Mouse (Mus musculus) layer of hippocampus, adult 8-10 months (tissue): Measurements from ENCODE around the gene Mgst2. TPM values are rescaled to one million over a fixed set of nuclear protein-coding genes. Genes with fewer than 3 reads are reported as not detected.

ENCODE experiments used
- DNase-seq, 2 experiments: peaks; one replicate each; pipeline ENCODE4 v3.0.0; 2022; ENCODE audit warnings: low spot score in 2 of 2
- total RNA-seq, 4 experiments: library from RNA; stranded (reverse); gene quantifications; 2 replicates each; pipeline ENCODE4 v1.2.4; 2022

Gene Mgst2
- total RNA-seq, 4 experiments from 2014 or later: 0.61 to 1.4 TPM; not detected in 2

DNA sequence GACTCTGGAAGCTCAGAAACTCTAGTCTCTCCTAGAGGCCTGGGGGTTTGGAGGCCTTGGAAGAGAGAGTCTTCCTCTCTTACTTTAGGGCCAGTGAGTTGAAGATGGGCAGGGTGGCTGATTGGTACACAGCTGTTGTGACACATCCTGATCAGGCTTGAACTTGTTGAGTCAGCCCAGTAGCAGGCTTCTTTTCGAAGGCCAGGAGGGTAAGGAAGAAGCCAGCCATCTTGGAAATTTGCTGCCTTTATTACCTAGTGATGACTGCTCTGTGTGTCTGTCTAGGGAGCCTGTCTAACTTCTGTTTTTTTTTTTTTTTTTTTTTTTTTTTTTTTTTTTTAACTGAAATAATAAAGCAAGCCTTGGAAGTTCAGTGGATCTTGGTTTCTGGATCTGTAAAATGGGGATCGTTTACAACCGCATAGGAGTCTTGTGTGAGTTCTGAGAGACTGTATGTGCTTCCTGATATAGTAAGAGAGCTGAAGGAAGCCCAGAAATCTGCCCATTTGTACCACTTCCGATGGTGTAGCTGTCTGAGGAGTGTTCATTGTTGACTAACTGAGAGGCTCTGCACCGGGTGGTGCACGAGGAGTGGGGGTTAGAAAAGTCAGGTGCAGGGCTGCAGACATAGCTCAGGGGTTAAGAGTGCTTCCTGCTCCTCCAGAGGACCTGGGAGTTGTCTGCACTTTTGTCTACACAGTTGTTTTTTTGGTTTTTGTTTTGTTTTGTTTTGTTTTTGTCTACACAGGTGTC lies 5.7 kb upstream of the Mgst2 start:
- DNase-seq: no peak

DNA sequence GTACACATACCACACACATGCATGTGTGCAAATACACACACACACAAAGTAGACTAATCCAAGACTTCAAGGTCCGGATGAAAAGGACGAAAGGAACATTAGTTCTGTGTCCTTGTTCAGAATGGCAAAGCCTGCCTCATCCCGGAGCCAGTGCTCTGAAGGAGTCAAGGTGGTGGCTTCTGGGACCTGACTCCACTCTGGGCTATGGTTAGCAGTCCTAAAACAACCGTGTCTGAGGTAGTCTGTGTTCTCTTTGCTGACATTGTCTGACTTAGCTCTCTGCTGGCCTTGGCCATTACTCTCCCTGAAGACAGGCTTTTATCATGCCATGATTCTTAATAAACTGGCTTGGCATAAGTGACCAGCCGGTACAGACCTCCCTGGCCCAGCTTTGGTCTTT lies 745 bp upstream of the Mgst2 start:
- DNase-seq: no peak

DNA sequence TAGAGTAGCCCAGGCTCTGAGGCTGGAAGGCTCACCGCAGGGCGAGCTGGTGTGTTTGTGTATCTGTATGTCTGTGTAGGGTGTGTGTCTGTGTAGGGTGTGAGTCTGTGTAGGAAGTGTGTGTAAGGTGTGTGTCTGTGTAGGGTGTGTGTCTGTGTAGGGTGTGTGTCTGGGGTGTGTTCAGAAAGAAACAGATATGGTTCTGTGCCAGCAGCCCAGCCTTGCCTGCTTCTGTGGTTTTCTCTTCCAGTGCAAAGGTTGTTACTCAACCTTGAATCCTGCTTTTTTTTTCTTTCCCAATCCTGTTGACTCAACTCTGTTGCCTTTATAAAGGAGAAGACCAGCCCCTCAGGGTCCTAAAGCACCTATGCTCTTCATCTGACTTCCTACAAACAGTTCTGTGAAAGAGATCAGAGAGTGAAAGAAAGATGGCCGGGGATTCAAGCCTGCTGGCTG lies 689 bp downstream of the Mgst2 start:
- no peak for DNase-seq

DNA sequence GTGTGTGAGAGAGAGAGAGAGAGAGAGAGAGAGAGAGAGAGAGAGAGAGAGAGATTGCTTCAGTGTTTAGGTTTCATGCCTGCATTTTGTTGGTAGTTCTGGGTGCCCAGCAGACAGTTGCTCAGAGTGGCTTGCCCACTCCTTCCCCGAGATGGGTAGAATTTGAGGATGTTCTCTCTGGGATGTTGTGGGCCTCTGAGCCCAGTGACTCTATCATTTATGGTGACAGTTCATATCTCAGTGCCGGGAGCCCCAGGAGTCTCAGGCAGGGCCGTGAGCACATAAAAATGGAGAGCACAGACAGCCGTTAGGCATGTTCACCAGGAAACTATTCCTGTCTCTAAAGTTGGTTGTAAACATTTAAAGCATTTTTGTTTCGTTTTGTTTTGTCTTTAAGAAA lies 1.2 kb downstream of the Mgst2 start:
- no peak for DNase-seq

DNA sequence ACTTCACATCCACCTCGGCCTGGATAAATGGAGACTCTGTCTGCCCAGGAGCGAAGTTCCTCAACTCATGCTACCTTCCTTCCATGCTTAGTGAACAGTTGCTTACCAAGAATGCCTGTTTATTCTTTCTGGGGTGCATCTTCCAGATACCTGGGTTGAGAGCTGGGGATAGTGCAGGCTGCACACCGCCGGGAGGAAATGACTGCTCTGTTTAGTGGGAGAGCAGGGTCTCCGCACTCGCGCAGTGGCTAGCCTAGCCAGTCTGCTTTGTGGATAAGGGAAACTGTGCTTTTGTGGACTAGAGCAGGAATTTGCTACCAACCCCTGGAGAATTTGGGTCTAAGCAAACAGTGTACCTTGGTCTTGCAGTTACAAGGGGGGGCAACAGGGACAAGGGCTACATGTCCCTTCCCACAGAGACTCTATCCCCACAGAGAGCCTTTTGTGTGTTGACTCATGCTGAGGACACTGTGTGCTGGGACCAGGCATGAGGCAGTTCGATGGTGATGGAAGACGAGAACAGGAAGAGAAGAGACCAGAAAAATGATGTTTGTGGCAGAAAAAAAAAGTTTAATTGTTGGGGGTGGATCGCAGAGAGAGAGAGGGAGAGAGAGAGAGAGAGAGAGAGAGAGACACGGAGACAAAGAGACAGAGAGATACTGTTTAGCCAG lies 1.9 kb downstream of the Mgst2 start:
- DNase-seq: no peak

DNA sequence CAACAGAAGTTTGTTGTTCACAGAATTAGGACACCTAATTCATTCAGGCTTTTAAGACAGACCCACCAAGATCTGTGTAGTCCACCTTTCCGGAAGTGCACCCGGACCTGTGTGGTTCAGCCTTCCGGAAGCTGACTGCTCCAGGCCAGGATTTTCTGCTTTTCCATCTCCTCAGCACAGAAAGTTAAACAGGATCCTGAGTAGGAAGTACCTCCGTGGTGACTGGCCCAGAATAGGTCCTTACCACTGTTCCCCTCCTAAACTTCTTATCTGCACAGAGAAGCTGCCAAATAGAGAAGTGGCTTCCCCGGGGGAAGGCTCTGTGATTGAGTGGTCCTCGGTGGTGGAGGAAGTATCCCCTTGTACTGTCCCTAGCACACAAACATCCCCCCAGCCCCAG lies 2.4 kb downstream of the Mgst2 start:
- DNase-seq: no peak

DNA sequence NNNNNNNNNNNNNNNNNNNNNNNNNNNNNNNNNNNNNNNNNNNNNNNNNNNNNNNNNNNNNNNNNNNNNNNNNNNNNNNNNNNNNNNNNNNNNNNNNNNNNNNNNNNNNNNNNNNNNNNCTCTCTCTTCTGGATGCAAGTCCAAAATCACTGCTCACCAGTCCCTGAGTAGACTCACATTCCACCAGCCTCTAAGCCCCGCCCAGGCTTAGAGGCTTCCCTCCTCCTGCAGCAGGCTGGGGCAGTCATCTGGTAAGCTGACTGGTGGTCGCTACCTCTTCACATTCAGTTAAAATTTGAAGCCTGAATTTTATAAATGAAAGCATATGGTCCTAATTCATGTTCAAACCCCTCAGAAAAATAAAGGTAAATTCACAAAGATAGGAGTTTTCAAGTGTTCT lies 8.4 kb downstream of the Mgst2 start:
- no peak for DNase-seq

DNA sequence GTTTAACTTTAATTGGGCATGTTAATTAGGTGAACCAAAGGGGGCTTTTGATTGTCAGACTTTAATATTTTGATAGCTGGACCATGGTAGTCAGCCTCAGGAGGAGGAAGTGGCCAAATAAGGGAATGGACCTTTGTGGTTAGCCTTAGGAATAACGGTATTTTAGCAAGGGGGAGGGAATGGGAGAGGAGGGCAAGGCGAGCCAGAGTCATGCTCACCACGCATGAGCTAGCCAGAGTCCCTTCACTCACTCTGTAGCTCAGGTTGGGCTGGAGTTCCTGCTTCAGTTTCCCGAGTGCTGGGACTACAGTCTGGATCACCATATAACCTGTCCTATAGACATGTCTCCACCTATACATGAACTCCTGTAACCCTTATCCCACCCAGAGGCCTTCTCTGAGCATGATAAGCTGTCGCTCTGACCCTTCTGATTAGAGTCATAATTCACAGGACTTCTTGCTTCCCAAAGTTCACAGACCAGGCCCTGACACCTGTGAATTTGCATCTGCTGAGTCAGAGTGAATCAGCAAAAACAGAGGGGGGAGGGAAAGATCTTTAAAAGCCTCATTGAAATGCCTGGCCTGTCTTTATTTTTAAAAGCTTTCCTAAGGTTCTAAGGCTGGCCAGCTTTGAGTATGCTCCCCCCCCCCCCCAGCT lies 10.4 kb downstream of the Mgst2 start:
- DNase-seq: no peak

DNA sequence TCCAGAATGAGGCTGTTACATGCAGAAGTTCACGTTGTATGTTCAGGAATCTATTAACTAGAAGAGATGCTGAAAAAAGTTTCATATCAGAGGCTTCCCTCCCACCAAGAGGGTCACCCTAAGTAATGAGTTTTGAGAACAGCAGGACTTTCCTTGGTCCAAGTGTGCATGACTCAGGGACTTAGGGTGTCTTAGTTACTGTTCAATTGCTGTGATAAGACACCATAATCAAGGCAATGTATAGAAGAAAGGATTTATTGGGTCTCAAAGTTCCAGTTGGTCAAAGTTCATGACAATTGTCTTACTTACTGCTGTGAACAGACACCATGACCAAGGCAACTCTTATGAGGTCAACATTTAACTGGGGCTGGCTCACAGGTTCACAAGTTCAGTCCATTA lies 10.9 kb downstream of the Mgst2 start:
- no peak for DNase-seq

DNA sequence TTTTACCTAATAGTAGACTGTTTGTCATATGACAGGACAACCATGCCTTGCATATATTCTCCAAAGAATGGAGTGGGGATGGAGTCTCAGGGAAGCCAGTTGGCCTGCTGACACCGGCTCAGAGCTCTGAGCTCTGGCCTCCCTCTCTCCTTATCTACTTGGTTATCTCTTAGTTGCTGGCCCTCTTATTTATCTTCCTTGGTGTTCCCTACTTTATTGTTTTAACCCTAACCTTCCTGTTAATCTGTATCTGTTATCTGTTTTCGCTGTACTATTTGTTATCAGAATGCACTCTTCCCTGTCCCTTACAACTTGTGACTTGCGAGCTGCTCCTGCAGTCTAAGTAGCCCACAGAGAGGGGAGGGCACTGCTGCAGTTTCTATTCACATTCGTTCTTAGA lies 12.5 kb downstream of the Mgst2 start:
- no peak for DNase-seq

DNA sequence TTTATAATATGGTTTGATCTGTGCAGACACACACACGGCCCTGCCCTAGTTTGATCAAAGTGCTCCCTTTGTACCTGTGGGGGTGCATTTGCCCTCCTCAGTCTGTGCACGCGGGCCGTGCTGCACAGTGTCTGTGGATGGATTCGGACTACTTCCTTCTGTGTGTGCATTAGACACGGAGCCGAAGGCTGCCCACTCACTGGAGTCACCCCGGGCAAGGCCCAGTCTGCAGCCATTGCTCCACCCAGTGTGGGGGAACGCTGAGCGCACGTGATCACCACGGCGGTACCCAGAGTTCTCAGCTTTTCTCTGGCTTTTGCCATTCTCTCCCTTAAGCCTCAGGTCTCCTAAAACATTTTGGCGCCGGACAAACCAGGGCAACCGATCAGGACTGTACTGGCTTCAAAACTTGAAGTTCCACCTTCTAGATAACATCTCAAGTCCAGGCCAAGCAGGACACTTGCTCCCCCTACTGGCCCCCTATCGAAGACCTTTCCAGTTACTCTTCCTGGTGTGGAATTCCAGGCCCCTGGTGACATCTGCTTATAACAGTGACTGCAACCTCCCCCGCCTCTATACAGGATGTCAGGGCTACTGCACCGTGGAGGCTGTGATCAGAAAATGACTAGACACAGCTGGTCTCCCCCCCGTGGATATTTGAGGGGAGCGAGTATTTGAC lies 13.4 kb downstream of the Mgst2 start:
- peak in 1 of 2 experiments; percentile 24 for DNase-seq

DNA sequence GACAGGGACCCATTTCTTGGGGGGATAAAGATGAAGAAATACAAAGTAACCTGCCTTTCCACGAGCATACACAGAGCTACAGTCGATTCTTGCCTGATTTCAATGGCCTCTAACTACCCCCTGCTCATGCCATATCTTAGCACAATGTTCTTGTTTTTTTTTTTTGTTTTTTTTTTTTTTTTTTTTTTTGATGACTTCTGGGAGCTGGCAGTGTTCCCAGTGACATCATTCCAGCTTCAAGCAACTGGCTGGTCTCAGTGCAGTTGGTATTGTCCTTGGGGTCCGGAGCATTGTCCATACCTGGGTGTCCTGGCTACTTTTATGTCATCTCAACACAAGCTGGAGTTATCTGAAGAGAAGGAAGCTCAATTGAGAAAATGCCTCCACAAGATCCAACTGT lies 14.8 kb downstream of the Mgst2 start:
- DNase-seq: no peak

DNA sequence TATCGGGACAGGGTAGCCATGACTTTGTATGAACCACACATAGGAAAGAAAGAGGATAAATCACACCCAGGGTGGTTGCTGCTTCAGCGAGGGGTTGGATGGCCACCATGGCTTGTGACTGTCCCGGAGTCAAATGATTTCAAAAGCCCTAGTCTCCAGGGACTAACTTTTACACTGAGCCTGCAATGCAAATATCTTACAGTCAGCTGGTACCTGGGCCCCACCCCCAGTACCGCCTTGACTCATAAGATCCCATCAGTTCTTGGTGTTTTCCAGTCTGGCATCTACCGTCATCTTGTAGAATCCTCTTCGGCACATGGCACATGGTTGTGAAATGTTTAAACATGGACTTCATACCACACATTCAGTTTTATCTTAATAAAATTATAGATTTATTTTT lies 25.4 kb downstream of the Mgst2 start:
- DNase-seq: no peak

DNA sequence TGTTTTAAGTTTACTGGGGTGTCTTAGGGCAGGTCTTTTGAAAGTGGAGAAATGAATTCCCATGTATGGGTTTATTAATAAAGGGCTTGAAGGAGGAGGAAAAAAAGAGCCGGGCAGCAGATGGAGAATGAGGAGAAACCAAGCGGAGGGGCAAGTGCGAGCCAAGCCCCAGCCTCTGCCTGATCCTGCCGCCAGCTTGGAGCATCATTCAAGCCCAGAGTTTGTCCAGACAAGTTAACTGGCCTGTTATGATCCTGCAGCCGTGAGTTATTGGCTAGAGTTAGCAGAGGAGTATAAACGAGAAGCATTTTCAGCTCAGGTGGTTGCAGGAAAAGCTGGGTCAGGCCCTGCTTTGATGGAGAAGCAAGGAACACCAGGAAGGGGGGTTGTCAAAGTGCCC lies 26.2 kb downstream of the Mgst2 start:
- no peak for DNase-seq

DNA sequence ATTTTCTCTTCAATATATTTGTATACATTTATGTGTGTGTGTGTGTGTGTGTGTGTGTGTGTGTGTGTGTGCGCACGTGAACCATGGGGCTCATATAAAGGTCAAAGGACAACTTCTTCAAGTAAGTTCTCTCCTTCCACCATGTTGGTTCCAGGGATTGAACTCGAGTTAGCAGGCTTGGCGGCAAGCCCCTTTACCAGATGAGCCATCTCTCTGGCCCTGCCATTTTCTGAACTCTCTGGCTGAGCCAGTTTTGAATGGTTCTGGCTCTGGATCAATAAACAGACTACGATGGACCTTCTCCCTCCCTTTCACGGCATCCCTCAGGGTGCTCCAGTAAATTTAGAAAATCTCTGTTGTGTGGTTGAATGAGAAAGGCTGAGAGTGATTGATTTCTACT lies 26.6 kb downstream of the Mgst2 start:
- DNase-seq: no peak

DNA sequence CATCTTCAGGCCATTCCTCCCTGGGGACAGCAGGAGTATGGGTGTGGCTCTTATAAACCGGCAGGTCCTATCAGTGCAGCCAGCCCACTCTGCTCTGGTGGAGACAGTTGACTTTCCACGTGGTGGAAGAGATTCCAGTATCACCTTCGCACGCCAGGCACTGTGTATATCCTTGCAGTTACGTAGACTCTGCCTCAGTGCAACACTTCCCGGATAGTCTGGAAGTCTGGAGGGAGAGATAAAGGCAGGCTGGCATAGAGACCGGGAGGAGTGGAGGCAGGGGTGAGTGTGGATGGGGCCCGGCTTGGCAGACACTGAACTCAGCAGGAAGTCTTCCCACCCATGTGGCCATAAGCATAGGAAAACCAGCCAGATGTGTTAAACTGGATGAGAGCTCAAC lies 28.6 kb downstream of the Mgst2 start:
- DNase-seq: no peak

DNA sequence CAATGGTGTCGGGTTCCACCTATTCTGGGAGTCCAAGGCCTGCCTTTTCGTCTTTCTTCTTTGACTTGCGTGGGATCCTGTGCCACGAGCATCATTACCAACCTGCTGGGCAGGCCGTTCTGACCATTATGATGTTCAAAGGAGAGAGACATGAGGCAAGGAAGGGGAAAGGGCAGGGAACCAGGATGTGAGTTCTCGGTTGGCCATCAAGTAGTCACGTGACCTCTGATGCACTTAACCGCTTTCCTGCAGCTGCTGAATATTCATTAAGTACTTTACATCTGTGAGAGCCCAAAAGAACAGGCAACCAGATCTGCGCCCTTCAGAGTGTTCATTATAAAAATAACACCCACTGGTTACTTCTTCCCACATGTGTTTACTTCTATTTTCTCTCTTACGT lies 33.0 kb downstream of the Mgst2 start:
- DNase-seq: no peak

DNA sequence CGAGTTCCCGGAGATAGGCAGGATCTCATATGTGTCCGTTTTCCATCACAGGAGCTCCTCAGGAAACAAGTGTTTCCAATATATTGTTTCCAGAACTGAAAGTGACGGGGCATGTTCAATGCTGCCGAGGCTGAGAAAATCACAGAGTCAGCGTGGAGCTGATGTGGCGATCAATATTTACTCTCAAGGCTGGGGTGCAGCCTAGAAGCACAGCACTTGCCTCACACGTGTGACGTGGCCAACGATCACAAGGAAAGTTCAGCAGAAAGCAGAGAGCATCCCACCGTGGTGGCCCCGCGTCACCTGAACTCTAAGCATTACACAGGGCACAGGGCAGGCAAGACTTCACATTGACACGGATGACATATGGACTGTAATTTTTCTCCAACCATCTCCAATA lies 34.4 kb downstream of the Mgst2 start:
- DNase-seq: no peak

DNA sequence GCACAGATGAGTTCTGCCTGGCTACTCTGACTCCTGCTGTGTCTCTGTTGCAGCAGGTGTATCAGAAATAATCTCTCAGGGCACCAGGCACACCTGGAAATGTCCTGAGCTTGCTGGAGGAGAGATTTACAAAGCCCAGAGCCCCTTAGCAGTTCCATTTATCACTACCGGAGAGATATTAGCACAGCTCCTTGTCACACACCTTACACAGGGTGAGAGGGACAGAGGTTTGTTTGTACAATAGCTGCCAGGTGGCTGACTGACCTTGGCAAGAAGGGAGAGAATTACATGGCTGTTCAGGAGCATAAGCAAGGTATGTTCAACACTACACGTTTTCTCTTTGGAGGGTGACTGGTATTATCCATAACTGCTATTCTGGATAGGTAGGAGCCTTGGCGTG lies 35.6 kb downstream of the Mgst2 start:
- no peak for DNase-seq

DNA sequence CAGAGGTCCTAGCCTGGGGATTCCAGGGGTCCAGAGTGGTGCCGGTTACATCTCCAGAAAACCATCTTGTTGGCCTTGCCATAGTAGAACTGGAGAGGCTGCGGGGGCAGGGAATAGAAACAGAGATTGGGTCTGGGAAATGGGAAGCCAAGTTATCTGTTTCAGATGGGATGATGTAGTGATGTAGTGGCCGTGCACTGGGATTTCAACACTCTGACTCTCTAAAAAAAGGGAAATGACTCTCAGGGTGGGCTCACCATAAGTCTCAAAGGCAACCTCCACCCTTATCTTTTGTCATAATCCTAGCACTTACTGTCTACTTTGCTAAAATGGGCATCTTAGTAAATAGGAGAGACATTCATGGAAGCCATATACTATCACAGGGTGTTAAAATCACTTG lies 37.8 kb downstream of the Mgst2 start:
- no peak for DNase-seq

DNA sequence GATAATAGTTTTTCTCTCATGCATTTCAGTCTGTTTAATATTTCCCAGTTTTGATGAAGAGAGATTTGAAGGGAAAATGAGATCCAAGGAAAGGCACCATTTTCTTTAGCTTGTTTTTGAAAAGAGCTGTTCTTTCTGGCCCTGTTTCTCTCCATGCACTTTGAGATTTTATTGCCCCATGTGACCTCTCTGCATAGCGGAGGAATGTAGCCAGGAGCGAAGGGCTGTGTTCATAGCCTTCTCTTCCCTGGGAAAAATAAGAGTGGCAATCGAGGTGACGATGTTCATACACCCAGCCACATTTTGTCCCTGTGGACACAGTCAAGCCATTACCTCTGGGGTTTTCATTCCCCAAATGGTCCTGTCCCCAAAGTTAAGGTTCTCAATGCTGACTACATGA lies 40.0 kb downstream of the Mgst2 start:
- no peak for DNase-seq

DNA sequence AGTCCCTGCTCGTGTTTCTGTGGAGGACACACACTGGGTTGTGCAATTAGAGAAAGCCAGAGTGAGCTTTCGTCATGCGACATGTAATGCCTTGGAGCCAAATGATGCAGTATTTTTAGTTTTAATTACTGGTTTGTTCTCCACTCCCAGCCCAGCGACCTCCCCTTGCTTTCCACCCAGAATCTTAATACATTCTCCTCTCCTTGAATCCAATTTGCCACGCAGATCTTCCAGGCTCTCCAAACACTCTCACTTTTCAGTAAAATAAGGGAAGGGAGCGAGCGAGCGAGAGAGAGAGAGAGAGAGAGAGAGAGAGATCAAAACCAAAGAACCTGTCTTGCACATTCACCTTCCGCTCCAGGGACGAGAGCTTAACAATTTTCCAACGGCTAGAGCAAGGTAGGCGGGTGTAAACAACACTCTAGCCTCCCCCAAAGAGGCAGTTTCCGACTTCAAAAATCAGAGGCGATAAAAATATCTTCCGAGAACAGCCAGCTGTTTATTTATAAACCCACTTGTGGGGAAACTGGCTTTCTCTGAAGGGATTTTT lies 40.6 kb downstream of the Mgst2 start:
- DNase-seq: peak in 1 of 2 experiments; percentile 13
